15 mouse cellular contexts compared by ENCODE assay signal in the genomic region with DNA sequence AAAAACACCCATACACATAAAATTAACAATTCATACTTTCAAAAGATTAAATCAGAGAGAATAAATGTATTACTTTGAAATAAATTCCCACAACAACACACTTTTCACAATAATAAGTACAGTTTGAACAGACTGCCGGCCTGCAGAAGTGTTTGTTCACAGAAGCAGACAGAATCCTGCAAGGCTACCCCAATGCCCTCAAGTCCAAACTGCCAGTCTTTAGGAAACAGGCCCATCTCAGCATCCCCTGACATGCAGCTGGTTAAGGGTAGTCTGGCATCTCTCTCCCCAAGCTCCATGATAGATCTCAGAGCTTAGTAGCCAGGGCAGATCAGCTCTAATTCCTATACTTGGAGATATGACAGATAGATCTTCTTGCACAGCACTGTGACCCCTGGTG.
"Had no signal": no experiment of that assay in that cellular context is flagged by ENCODE, and none has a peak within 500 bp of the region (broad histone marks: within the 10 kb centered on the region; RNA-seq: fewer than 3 reads in every experiment).

No protein-coding gene starts in this region.

- H3K9ac ChIP-seq: liver, embryonic 14.5 days; lung, embryonic 15.5 days; midbrain, embryonic 13.5 days; midbrain, embryonic 15.5 days; neural tube, embryonic 12.5 days; stomach, embryonic 15.5 days had no signal

- ATAC-seq: lung, postnatal 0 days; midbrain, embryonic 13.5 days; midbrain, embryonic 15.5 days had no signal

- DNase-seq: lung, adult 2 months; lung, postnatal 14 days; right cerebral cortex, adult 18-20 months; thymus, adult 2 months; thymus, postnatal 25 days; thymus, postnatal 4 days had no signal

- H3K4me3 ChIP-seq: lung, embryonic 15.5 days; megakaryocyte, embryonic 14.5 days; midbrain, embryonic 13.5 days; midbrain, embryonic 15.5 days; neural tube, embryonic 12.5 days; stomach, embryonic 15.5 days had no signal

- H3K27me3 ChIP-seq: lung, embryonic 15.5 days; midbrain, embryonic 15.5 days; neural tube, embryonic 12.5 days; stomach, embryonic 15.5 days had no signal

- H3K36me3 ChIP-seq: lung, embryonic 15.5 days; midbrain, embryonic 13.5 days; midbrain, embryonic 15.5 days; neural tube, embryonic 12.5 days; stomach, embryonic 15.5 days had no signal

- H3K4me1 ChIP-seq: midbrain, embryonic 13.5 days; midbrain, embryonic 15.5 days; neural tube, embryonic 12.5 days; stomach, embryonic 15.5 days had no signal

- H3K27ac ChIP-seq: liver, embryonic 14.5 days; lung, embryonic 15.5 days; midbrain, embryonic 13.5 days; midbrain, embryonic 15.5 days; neural tube, embryonic 12.5 days; stomach, embryonic 15.5 days; stomach, postnatal 0 days had no signal
